Mouse (Mus musculus): ENCODE results near the gene Myo16. TPM values are rescaled to one million over a fixed set of nuclear protein-coding genes. Genes with fewer than 3 reads are reported as not detected.
A peak's percentile ranks its signal among the peaks of the same experiment; 100 is the strongest.

Gene Myo16
- polyA plus RNA-seq, 1 experiment from 2014 or later: not detected

GRCm38 (mm10) chr8:10597595-10597994 lies 443.9 kb downstream of the Myo16 start:
- DNase-seq: no peak
- WGBS (ENCODE audit: insufficient replicate concordance): 63% methylated on average over 5 of the region's 5 CpGs
- Histone ChIP-seq H3K4me1 (replicated peaks) (peaks cover 5% of the 10 kb centered on the region), H3K36me3 (no peaks in the 10 kb centered on the region), H3K27ac (no peak overlapping the region), H3K9ac (no peak overlapping the region), H3K9me3 (replicated peaks) (no peaks in the 10 kb centered on the region), H3K4me3 (replicated peaks) (no peak overlapping the region), H3K4me2 (no peak overlapping the region), H3K27me3 (no peaks in the 10 kb centered on the region)
- no peak for ATAC-seq (ENCODE audit: low read depth)

- H3K27me3 ChIP-seq: no peaks in the 10 kb centered on the region
- no peak overlapping the region for H3K27ac ChIP-seq
- peaks cover 5% of the 10 kb centered on the region for H3K4me1 ChIP-seq (replicated peaks)
- no peak overlapping the region for H3K4me3 ChIP-seq (replicated peaks)
- no peak overlapping the region for H3K9ac ChIP-seq
- no peak overlapping the region for H3K4me2 ChIP-seq
- H3K9me3 ChIP-seq (replicated peaks): no peaks in the 10 kb centered on the region
- DNase-seq (peak; percentile 6), ATAC-seq (ENCODE audit: low read depth) (no peak)
- no peaks in the 10 kb centered on the region for H3K36me3 ChIP-seq
- WGBS (ENCODE audit: insufficient replicate concordance): 37% methylated on average over 5 of the region's 5 CpGs
Measured at GRCm38 (mm10) chr8:10598889-10599288, 445.2 kb downstream of the Myo16 start.

GRCm38 (mm10) chr8:10606028-10606815 lies 452.5 kb downstream of the Myo16 start:
- H3K4me2 ChIP-seq: no peak overlapping the region
- DNase-seq (no peak), ATAC-seq (ENCODE audit: low read depth) (no peak)
- H3K36me3 ChIP-seq: no peaks in the 10 kb centered on the region
- WGBS (ENCODE audit: insufficient replicate concordance): 18% methylated on average over 12 of the region's 12 CpGs
- no peak overlapping the region for H3K4me3 ChIP-seq (replicated peaks)
- H3K4me1 ChIP-seq (replicated peaks): 0 out of 2 replicates have a peak, but pooled peaks cover 2% of the 10 kb centered on the region
- H3K27me3 ChIP-seq: no peaks in the 10 kb centered on the region
- no peak overlapping the region for H3K27ac ChIP-seq
- no peaks in the 10 kb centered on the region for H3K9me3 ChIP-seq (replicated peaks)
- H3K9ac ChIP-seq: no peak overlapping the region

- Histone ChIP-seq H3K4me1 (replicated peaks) (0 out of 2 replicates have a peak, but pooled peaks cover 2% of the 10 kb centered on the region), H3K4me3 (replicated peaks) (no peak overlapping the region), H3K36me3 (no peaks in the 10 kb centered on the region), H3K27ac (no peak overlapping the region), H3K9me3 (replicated peaks) (no peaks in the 10 kb centered on the region), H3K27me3 (no peaks in the 10 kb centered on the region), H3K9ac (no peak overlapping the region), H3K4me2 (no peak overlapping the region)
- ATAC-seq (ENCODE audit: low read depth): no peak
- 13% methylated on average over 4 of the region's 4 CpGs for WGBS (ENCODE audit: insufficient replicate concordance)
- DNase-seq: no peak
Measured at GRCm38 (mm10) chr8:10606816-10607209, 453.1 kb downstream of the Myo16 start.

- ATAC-seq (ENCODE audit: low read depth): no peak
- WGBS (ENCODE audit: insufficient replicate concordance): 56% methylated on average over 5 of the region's 5 CpGs
- H3K27me3 ChIP-seq: no peaks in the 10 kb centered on the region
- no peaks in the 10 kb centered on the region for H3K36me3 ChIP-seq
- no peaks in the 10 kb centered on the region for H3K9me3 ChIP-seq (replicated peaks)
- no peak overlapping the region for H3K4me2 ChIP-seq
- no peak overlapping the region for H3K9ac ChIP-seq
- no peak for DNase-seq
- H3K4me3 ChIP-seq (replicated peaks): no peak overlapping the region
- H3K27ac ChIP-seq: no peak overlapping the region
- H3K4me1 ChIP-seq (replicated peaks): no peaks in the 10 kb centered on the region
Measured at GRCm38 (mm10) chr8:10611636-10612035, 457.9 kb downstream of the Myo16 start.

- H3K9me3 ChIP-seq (replicated peaks): no peaks in the 10 kb centered on the region
- H3K4me1 ChIP-seq (replicated peaks): no peaks in the 10 kb centered on the region
- no peak overlapping the region for H3K4me2 ChIP-seq
- H3K9ac ChIP-seq: no peak overlapping the region
- no peaks in the 10 kb centered on the region for H3K36me3 ChIP-seq
- H3K27me3 ChIP-seq: no peaks in the 10 kb centered on the region
- no peak for ATAC-seq (ENCODE audit: low read depth)
- DNase-seq: no peak
- 47% methylated on average over 2 of the region's 2 CpGs for WGBS (ENCODE audit: insufficient replicate concordance)
- H3K27ac ChIP-seq: no peak overlapping the region
- no peak overlapping the region for H3K4me3 ChIP-seq (replicated peaks)
Measured at GRCm38 (mm10) chr8:10613371-10613770, 459.7 kb downstream of the Myo16 start.

GRCm38 (mm10) chr8:10619689-10620088 lies 466.0 kb downstream of the Myo16 start:
- Histone ChIP-seq H3K9me3 (replicated peaks) (no peaks in the 10 kb centered on the region), H3K4me2 (no peak overlapping the region), H3K4me1 (replicated peaks) (no peaks in the 10 kb centered on the region), H3K36me3 (no peaks in the 10 kb centered on the region), H3K27ac (no peak overlapping the region), H3K4me3 (replicated peaks) (no peak overlapping the region), H3K9ac (no peak overlapping the region), H3K27me3 (no peaks in the 10 kb centered on the region)
- ATAC-seq (ENCODE audit: low read depth): no peak
- WGBS (ENCODE audit: insufficient replicate concordance): 70% methylated on average over 2 of the region's 2 CpGs
- DNase-seq: no peak

- no peak overlapping the region for H3K4me3 ChIP-seq (replicated peaks)
- H3K4me2 ChIP-seq: no peak overlapping the region
- H3K9me3 ChIP-seq (replicated peaks): no peaks in the 10 kb centered on the region
- no peak overlapping the region for H3K9ac ChIP-seq
- DNase-seq (no peak), ATAC-seq (ENCODE audit: low read depth) (no peak)
- H3K27ac ChIP-seq: no peak overlapping the region
- H3K27me3 ChIP-seq: no peaks in the 10 kb centered on the region
- 56% methylated on average over 5 of the region's 5 CpGs for WGBS (ENCODE audit: insufficient replicate concordance)
- H3K4me1 ChIP-seq (replicated peaks): no peaks in the 10 kb centered on the region
- H3K36me3 ChIP-seq: no peaks in the 10 kb centered on the region
Measured at GRCm38 (mm10) chr8:10625262-10625661, 471.6 kb downstream of the Myo16 start.

- no peaks in the 10 kb centered on the region for H3K27me3 ChIP-seq
Measured at GRCm38 (mm10) chr8:10628725-10629124, 475.0 kb downstream of the Myo16 start.

GRCm38 (mm10) chr8:10629862-10630261 lies 476.2 kb downstream of the Myo16 start:
- Histone ChIP-seq H3K27me3 (no peaks in the 10 kb centered on the region), H3K4me1 (replicated peaks) (peaks cover 6% of the 10 kb centered on the region; the same call in 1 of the 2 replicates), H3K4me3 (replicated peaks) (no peak overlapping the region), H3K36me3 (no peaks in the 10 kb centered on the region), H3K27ac (no peak overlapping the region), H3K4me2 (no peak overlapping the region), H3K9ac (no peak overlapping the region), H3K9me3 (replicated peaks) (no peaks in the 10 kb centered on the region)
- DNase-seq (no peak), ATAC-seq (ENCODE audit: low read depth) (no peak)
- 61% methylated on average over 5 of the region's 5 CpGs for WGBS (ENCODE audit: insufficient replicate concordance)

More at GRCm38 (mm10) chr8:10628725-10629124, 475.0 kb downstream of the Myo16 start:
- Histone ChIP-seq H3K4me1 (replicated peaks) (peaks cover 6% of the 10 kb centered on the region; the same call in 1 of the 2 replicates), H3K36me3 (no peaks in the 10 kb centered on the region), H3K4me3 (replicated peaks) (no peak overlapping the region), H3K9ac (no peak overlapping the region), H3K27ac (no peak overlapping the region), H3K4me2 (no peak overlapping the region), H3K9me3 (replicated peaks) (no peaks in the 10 kb centered on the region)
- WGBS (ENCODE audit: insufficient replicate concordance): 62% methylated on average over 8 of the region's 8 CpGs
- no peak for DNase-seq
- no peak for ATAC-seq (ENCODE audit: low read depth)

GRCm38 (mm10) chr8:10631006-10631405 lies 477.3 kb downstream of the Myo16 start:
- ATAC-seq (ENCODE audit: low read depth) (no peak), DNase-seq (no peak)
- Histone ChIP-seq H3K27ac (no peak overlapping the region), H3K27me3 (no peaks in the 10 kb centered on the region), H3K4me1 (replicated peaks) (peaks cover 6% of the 10 kb centered on the region; the same call in 1 of the 2 replicates), H3K9me3 (replicated peaks) (no peaks in the 10 kb centered on the region), H3K4me3 (replicated peaks) (no peak overlapping the region), H3K36me3 (no peaks in the 10 kb centered on the region), H3K4me2 (no peak overlapping the region), H3K9ac (no peak overlapping the region)
- WGBS (ENCODE audit: insufficient replicate concordance): 52% methylated on average over 2 of the region's 2 CpGs

- ATAC-seq (ENCODE audit: low read depth) (no peak), DNase-seq (no peak)
- no peak overlapping the region for H3K27ac ChIP-seq
- H3K9ac ChIP-seq: no peak overlapping the region
- H3K4me2 ChIP-seq: no peak overlapping the region
- no peaks in the 10 kb centered on the region for H3K27me3 ChIP-seq
- WGBS (ENCODE audit: insufficient replicate concordance): 60% methylated on average over 6 of the region's 6 CpGs
- no peaks in the 10 kb centered on the region for H3K9me3 ChIP-seq (replicated peaks)
- H3K4me1 ChIP-seq (replicated peaks): peaks cover 6% of the 10 kb centered on the region; the same call in 1 of the 2 replicates
- H3K36me3 ChIP-seq: no peaks in the 10 kb centered on the region
- no peak overlapping the region for H3K4me3 ChIP-seq (replicated peaks)
Measured at GRCm38 (mm10) chr8:10632603-10633002, 478.9 kb downstream of the Myo16 start.
